11 mouse cellular contexts compared by ENCODE assay signal in the genomic region with DNA sequence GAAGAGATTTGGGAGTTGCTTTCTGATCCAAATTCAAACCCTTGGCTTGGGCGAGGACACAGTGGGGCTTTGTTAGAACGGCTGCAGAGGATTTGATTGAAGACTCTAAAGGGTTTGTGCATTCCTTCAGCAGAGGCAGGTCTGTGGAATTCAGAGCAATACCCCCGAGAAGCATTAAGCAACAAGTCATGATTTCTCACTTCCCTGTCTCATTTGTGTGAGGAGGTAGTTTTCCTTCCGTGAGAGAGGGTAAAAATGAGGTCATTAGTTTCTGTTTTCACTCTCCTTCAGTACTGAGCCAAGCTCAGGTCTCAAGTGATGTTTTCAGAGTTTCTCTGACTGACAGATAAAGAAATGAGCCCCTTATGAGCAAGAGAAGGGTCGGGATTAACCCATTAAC.
DNase-seq lines count a peak whose midpoint lies in the region; ATAC-seq lines count a peak whose summit lies in the region.
"Had no signal": no experiment of that assay in that cellular context is flagged by ENCODE, and none has a peak within 500 bp of the region (broad histone marks: within the 10 kb centered on the region; RNA-seq: fewer than 3 reads in every experiment).

No protein-coding gene starts in this region.

- peaks cover 0 to 5% of the 10 kb centered on the region in 2 experiments; a peak in 1 of 4 replicates for H3K4me1 ChIP-seq in heart, embryonic 14.5 days (ENCODE audit: control insufficient read depth in 2 of 2, insufficient read depth in 2 of 2, low read length in 2 of 2)
- H3K4me1 ChIP-seq in forebrain, embryonic 16.5 days (replicated peaks; ENCODE audit: control insufficient read depth, insufficient read depth, low read length): peaks cover 7% of the 10 kb centered on the region; the same call in 1 of the 2 replicates
- peaks cover 5% of the 10 kb centered on the region; the same call in 1 of the 2 replicates for H3K4me1 ChIP-seq in midbrain, embryonic 12.5 days

- H3K4me2 ChIP-seq in heart, embryonic 14.5 days (ENCODE audit: low read length): peak overlapping the region; percentile 51
- peak overlapping the region; percentile 9 for H3K4me2 ChIP-seq in forebrain, embryonic 16.5 days (ENCODE audit: low read length)
- H3K4me2 ChIP-seq in midbrain, embryonic 12.5 days (replicated peaks): peak overlapping the region; percentile 28

- no peak for ATAC-seq in heart, embryonic 14.5 days (ENCODE audit: insufficient number of reproducible peaks, insufficient read depth, low FRiP score, low read depth)
- 0 out of 2 replicates have a peak, but pooled peaks have one; percentile 5 for ATAC-seq in common myeloid progenitor, adult 5-6 weeks (replicated peaks; ENCODE audit: low read depth, poor library complexity, severe bottlenecking)
- ATAC-seq in forebrain, embryonic 16.5 days: peak; percentile 61; the same call in 1 of the 2 replicates
- peak; percentile 52 for ATAC-seq in midbrain, embryonic 12.5 days (ENCODE audit: low FRiP score, low read depth)

- no peaks in the 10 kb centered on the region for H3K36me3 ChIP-seq in heart, embryonic 14.5 days (ENCODE audit: control insufficient read depth, insufficient read depth, low read length)
- H3K36me3 ChIP-seq in forebrain, embryonic 16.5 days (ENCODE audit: control insufficient read depth, insufficient read depth): no peaks in the 10 kb centered on the region
- H3K36me3 ChIP-seq in midbrain, embryonic 12.5 days: no peaks in the 10 kb centered on the region

- no peaks in the 10 kb centered on the region for H3K9me3 ChIP-seq in heart, embryonic 14.5 days (ENCODE audit: control insufficient read depth, low read length)
- no peaks in the 10 kb centered on the region for H3K9me3 ChIP-seq in forebrain, embryonic 16.5 days (ENCODE audit: control insufficient read depth, low read length)
- no peaks in the 10 kb centered on the region for H3K9me3 ChIP-seq in midbrain, embryonic 12.5 days

- H3K27ac ChIP-seq in heart, embryonic 14.5 days (replicated peaks in 1 of 2; ENCODE audit: control insufficient read depth in 1 of 2, insufficient read depth in 1 of 2, low read depth in 2 of 2, low read length in 2 of 2): no peak overlapping the region
- no peak overlapping the region for H3K27ac ChIP-seq in forebrain, embryonic 16.5 days (ENCODE audit: low read length)
- H3K27ac ChIP-seq in midbrain, embryonic 12.5 days (replicated peaks): no peak overlapping the region
- H3K27ac ChIP-seq: macrophage had no signal

- H3K9ac ChIP-seq in heart, embryonic 14.5 days (ENCODE audit: low read length): no peak overlapping the region
- no peak overlapping the region for H3K9ac ChIP-seq in forebrain, embryonic 16.5 days (replicated peaks; ENCODE audit: low read depth, low read length)
- H3K9ac ChIP-seq in midbrain, embryonic 12.5 days (replicated peaks): no peak overlapping the region

- WGBS in heart, embryonic 14.5 days: 21% methylated on average over 5 of the region's 5 CpGs
- 7% methylated on average over 5 of the region's 5 CpGs for WGBS in forebrain, embryonic 16.5 days
- 16% methylated on average over 5 of the region's 5 CpGs for WGBS in midbrain, embryonic 12.5 days

- H3K27me3 ChIP-seq in heart, embryonic 14.5 days (ENCODE audit: control insufficient read depth, insufficient read depth, low read length): no peaks in the 10 kb centered on the region
- H3K27me3 ChIP-seq in forebrain, embryonic 16.5 days (replicated peaks; ENCODE audit: control insufficient read depth, insufficient read depth, low read length): no peaks in the 10 kb centered on the region
- H3K27me3 ChIP-seq in midbrain, embryonic 12.5 days: no peaks in the 10 kb centered on the region

- no peak overlapping the region; a peak in 1 of 4 replicates for H3K4me3 ChIP-seq in heart, embryonic 14.5 days (ENCODE audit: control insufficient read depth in 1 of 2, insufficient read depth in 1 of 2, low read depth in 1 of 2, low read length in 2 of 2)
- no peak overlapping the region for H3K4me3 ChIP-seq in forebrain, embryonic 16.5 days (replicated peaks; ENCODE audit: low read length)
- no peak overlapping the region for H3K4me3 ChIP-seq in midbrain, embryonic 12.5 days

- DNase-seq in heart, postnatal 36 days: no peak
- no peak for DNase-seq in spleen, postnatal 4 days (ENCODE audit: low spot score in 2 of 2)
- DNase-seq in left cerebral cortex, postnatal 14 days (ENCODE audit: low spot score in 2 of 2): no peak
- no peak for DNase-seq in ovary, postnatal 36 days (ENCODE audit: low spot score)
- DNase-seq: B cell, adult 2 months; cerebellum, postnatal 10 days had no signal

- intact Hi-C loops in heart, postnatal 36 days (cut with DNase I): no loop called here
- intact Hi-C loops in left cerebral cortex, postnatal 14 days (cut with DNase I): loop anchor here (10.0 kb wide), 1 partner anchor 257 kb away; no protein-coding TSS in a partner anchor
